Mouse (Mus musculus): ENCODE measurements around the gene Kcnn4. TPM values are rescaled to one million over a fixed set of nuclear protein-coding genes. Genes with fewer than 3 reads are reported as not detected.
A peak's percentile ranks its signal among the peaks of the same experiment; 100 is the strongest.

Kcnn4 gene
- polyA plus RNA-seq, 1 experiment from 2014 or later = 0.09 TPM

DNA sequence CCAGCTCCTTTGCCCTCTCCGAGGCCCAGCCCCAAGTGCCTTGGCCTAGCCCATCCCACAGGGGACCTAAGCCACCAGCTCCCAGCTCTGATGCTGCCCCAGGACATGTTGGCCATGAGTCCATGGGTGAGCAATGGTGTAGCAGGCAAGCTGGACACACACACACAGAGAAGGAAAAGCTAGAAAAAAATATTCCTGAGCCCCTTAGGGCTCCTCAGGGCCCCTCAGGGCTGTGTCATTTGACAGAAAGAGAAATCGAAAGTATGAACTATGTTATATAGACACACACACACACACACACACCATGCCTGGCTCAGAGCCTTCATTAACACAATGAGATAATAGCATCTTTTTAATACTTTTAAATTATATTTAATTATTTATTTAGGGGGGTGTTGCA, 10.3 kb downstream of the Kcnn4 start:
- 79% methylated on average over 2 of the region's 2 CpGs for WGBS
- Histone ChIP-seq H3K4me1 (ENCODE audit: control insufficient read depth, insufficient read depth, low read length) (0 out of 2 replicates have a peak, but pooled peaks cover 3% of the 10 kb centered on the region), H3K27me3 (replicated peaks; ENCODE audit: control insufficient read depth, insufficient read depth, low read length) (no peaks in the 10 kb centered on the region; the same call in 1 of the 2 replicates), H3K9ac (ENCODE audit: low read length) (no peak overlapping the region), H3K9me3 (replicated peaks; ENCODE audit: control insufficient read depth, low read length) (no peaks in the 10 kb centered on the region), H3K27ac (ENCODE audit: low read depth, low read length) (no peak overlapping the region), H3K36me3 (ENCODE audit: control insufficient read depth, insufficient read depth, low read length) (no peaks in the 10 kb centered on the region), H3K4me2 (ENCODE audit: low read length) (no peak overlapping the region), H3K4me3 (ENCODE audit: low read depth, low read length) (no peak overlapping the region)
- DNase-seq (ENCODE audit: low spot score) = no peak
- ATAC-seq = no peak

DNA sequence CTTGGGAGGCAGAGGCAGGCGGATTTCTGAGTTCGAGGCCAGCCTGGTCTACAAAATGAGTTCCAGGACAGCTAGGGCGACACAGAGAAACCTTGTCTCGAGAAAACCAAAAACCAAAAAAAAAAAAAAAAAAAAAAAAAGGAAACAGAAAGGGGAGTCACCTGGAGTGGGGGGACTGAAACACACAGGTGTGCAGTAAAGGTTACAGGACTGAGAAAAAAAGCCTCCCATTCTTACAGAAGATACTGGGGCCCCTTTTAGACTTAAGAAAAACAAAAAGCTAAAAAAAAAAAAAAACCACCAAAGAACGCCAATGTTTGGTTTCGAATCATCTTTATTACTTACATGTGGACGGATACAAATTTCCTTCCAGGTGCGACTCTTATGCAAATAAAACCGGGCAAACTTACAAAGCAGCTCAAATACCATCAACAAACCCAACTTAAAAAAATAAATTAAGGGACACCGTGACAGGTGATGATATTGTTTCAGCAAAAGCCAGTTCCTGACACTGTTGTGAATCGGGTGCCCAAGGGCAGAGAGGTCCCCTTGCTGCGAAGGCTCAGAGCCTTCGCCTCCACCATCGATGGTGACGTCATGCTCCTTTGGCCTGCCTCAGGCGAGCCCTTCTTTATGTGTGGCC, 12.8 kb downstream of the Kcnn4 start:
- Histone ChIP-seq H3K27me3 (replicated peaks; ENCODE audit: control insufficient read depth, insufficient read depth, low read length) (no peaks in the 10 kb centered on the region), H3K9ac (ENCODE audit: low read length) (no peak overlapping the region), H3K4me2 (ENCODE audit: low read length) (no peak overlapping the region), H3K9me3 (replicated peaks; ENCODE audit: control insufficient read depth, low read length) (no peaks in the 10 kb centered on the region), H3K36me3 (ENCODE audit: control insufficient read depth, insufficient read depth, low read length) (no peaks in the 10 kb centered on the region), H3K4me3 (ENCODE audit: low read depth, low read length) (no peak overlapping the region), H3K4me1 (ENCODE audit: control insufficient read depth, insufficient read depth, low read length) (no peaks in the 10 kb centered on the region), H3K27ac (ENCODE audit: low read depth, low read length) (no peak overlapping the region)
- ATAC-seq = no peak
- WGBS = 79% methylated on average over 16 of the region's 16 CpGs
- no peak for DNase-seq (ENCODE audit: low spot score)

DNA sequence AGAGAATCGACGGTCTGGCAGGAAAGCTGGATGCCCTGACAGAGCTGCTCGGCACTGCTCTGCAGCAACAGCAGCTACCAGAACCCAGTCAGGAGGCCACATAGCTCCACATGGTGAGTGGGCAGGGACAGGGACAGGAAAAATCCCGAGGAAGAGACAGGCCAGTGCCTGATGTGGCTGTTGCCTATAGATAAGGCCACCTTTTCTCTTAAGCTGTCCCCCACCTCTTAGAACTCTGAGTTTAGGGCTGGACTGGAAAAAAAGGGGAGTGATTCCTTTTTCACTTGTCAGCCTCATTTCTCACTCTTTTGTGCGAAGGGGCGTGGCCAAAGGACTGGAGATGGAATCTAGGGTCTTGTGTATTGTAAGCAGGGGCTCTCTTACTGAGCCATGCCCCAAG, 14.0 kb downstream of the Kcnn4 start:
- no peak for DNase-seq (ENCODE audit: low spot score)
- H3K27ac ChIP-seq (ENCODE audit: low read depth, low read length) = no peak overlapping the region
- H3K4me1 ChIP-seq (ENCODE audit: control insufficient read depth, insufficient read depth, low read length) = no peaks in the 10 kb centered on the region
- H3K4me2 ChIP-seq (ENCODE audit: low read length) = no peak overlapping the region
- H3K9ac ChIP-seq (ENCODE audit: low read length) = no peak overlapping the region
- H3K9me3 ChIP-seq (replicated peaks; ENCODE audit: control insufficient read depth, low read length) = no peaks in the 10 kb centered on the region
- no peaks in the 10 kb centered on the region for H3K27me3 ChIP-seq (replicated peaks; ENCODE audit: control insufficient read depth, insufficient read depth, low read length)
- ATAC-seq = no peak
- H3K4me3 ChIP-seq (ENCODE audit: low read depth, low read length) = no peak overlapping the region
- H3K36me3 ChIP-seq (ENCODE audit: control insufficient read depth, insufficient read depth, low read length) = no peaks in the 10 kb centered on the region
- WGBS = 68% methylated on average over 6 of the region's 6 CpGs

DNA sequence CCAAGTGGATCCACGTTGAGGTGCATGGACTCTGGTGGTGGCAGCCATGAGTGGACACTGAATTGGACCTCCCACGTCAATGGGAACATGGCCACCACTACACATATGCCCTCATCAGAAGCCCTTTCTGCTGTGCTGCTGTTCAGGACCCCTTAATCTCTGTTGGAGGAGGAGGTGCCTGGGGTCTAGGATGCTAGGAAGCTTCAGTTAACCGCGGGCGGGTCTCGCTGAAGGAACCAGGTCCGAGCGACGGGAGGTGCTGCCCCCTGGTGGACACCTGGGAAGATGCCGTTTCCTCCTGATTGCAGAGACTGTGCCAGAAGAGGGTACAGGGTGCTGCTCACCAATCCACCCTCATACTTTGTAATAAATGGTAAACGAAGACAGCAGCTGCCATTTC, 14.8 kb downstream of the Kcnn4 start:
- peak; percentile 60; the same call in 1 of the 2 replicates for ATAC-seq

DNA sequence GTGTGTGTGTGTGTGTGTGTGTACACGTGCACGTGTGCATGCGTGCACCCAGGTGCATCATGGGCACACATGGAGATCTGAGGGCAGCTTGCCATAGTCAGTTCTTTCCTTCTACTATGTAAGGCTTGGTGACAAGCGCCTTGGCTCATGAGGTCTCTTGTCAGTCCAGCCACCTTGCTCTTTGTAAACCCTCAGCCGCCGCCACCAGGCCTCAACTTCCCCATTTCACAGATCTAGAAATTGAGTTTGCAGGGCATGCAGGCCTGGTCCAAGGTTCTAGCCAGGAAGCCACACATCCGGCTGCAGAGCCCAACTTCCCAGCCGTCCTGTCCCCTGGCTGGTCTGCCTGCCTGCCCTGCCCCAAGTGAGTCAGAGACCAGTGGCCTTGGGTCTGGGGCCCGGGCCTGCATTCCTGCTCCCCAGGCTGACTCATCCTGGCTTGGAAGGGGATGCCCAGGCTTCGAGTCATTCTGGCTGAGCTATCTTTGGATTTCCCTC, 17.0 kb downstream of the Kcnn4 start:
- Histone ChIP-seq H3K27ac (ENCODE audit: low read depth, low read length) (no peak overlapping the region), H3K4me1 (ENCODE audit: control insufficient read depth, insufficient read depth, low read length) (no peaks in the 10 kb centered on the region), H3K36me3 (ENCODE audit: control insufficient read depth, insufficient read depth, low read length) (no peaks in the 10 kb centered on the region), H3K9me3 (replicated peaks; ENCODE audit: control insufficient read depth, low read length) (no peaks in the 10 kb centered on the region), H3K4me2 (ENCODE audit: low read length) (no peak overlapping the region), H3K4me3 (ENCODE audit: low read depth, low read length) (no peak overlapping the region), H3K9ac (ENCODE audit: low read length) (no peak overlapping the region), H3K27me3 (replicated peaks; ENCODE audit: control insufficient read depth, insufficient read depth, low read length) (no peaks in the 10 kb centered on the region)
- DNase-seq (ENCODE audit: low spot score) = no peak
- 88% methylated on average over 10 of the region's 10 CpGs for WGBS
- ATAC-seq = no peak

More for the DNA sequence above, 14.8 kb downstream of the Kcnn4 start:
- Histone ChIP-seq H3K36me3 (ENCODE audit: control insufficient read depth, insufficient read depth, low read length) (no peaks in the 10 kb centered on the region), H3K27me3 (replicated peaks; ENCODE audit: control insufficient read depth, insufficient read depth, low read length) (no peaks in the 10 kb centered on the region), H3K4me2 (ENCODE audit: low read length) (peak overlapping the region; percentile 23; the same call in 1 of the 2 replicates), H3K4me3 (ENCODE audit: low read depth, low read length) (no peak overlapping the region), H3K9ac (ENCODE audit: low read length) (no peak overlapping the region; the same call in 1 of the 2 replicates), H3K9me3 (replicated peaks; ENCODE audit: control insufficient read depth, low read length) (no peaks in the 10 kb centered on the region), H3K4me1 (ENCODE audit: control insufficient read depth, insufficient read depth, low read length) (no peaks in the 10 kb centered on the region), H3K27ac (ENCODE audit: low read depth, low read length) (no peak overlapping the region)
- 7% methylated on average over 11 of the region's 11 CpGs for WGBS
- DNase-seq (ENCODE audit: low spot score) = peak; percentile 76

DNA sequence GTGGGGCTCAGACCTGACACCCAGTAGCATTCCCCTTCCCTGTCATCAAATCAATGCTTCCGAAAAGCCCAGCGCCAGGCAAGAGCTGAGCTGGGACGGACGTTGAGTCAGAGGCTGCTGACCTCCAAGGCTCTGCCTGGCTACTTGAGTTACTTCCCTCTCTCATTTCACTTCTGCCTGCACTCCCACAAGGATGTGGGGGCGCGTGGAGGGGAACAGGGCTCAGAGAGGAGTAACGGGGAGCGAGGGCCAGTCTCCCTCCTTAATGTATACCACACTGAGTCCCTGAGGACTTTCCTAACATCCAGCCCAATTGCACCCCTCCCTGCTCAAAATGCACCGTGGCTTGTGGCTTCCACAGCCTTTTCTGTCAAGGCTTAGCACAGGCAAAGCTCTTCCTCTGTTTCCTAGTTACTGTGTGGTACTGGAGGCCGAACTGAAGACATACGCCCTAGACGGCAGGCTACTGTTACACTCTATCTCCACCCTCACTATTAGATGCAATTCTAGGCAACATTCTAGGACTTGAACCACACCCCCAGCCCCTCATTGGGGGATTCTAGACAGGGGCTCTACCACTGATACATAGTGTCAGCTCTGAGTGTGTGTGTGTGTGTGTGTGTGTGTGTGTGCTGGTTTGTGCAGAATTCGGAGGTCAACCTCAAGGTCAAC, 19.6 kb downstream of the Kcnn4 start:
- DNase-seq (ENCODE audit: low spot score) (no peak), ATAC-seq (no peak)
- H3K9ac ChIP-seq (ENCODE audit: low read length) = no peak overlapping the region

DNA sequence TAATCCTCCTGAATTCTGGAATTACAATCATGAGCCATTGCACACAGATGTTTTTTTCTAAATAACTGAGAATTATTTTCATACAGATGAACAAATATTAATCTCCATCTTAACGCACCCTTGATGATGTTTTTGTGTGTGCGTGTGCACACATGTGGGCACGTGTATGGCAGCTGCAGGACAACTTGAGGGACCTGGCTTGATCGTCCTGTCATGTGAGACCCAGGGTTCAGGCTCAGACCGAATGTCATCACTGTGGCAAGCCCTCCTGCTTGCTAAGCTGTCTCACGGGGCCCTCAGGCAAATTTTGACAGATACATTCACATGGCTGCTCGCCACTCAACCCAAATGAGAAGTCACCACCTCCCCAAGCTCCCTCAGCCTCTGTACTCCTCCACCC, 20.4 kb downstream of the Kcnn4 start:
- WGBS = 67% methylated on average over 7 of the region's 7 CpGs
- H3K4me3 ChIP-seq (ENCODE audit: low read depth, low read length) = no peak overlapping the region
- H3K9ac ChIP-seq (ENCODE audit: low read length) = no peak overlapping the region
- H3K27ac ChIP-seq (ENCODE audit: low read depth, low read length) = no peak overlapping the region
- no peaks in the 10 kb centered on the region for H3K9me3 ChIP-seq (replicated peaks; ENCODE audit: control insufficient read depth, low read length)
- no peaks in the 10 kb centered on the region for H3K36me3 ChIP-seq (ENCODE audit: control insufficient read depth, insufficient read depth, low read length)
- ATAC-seq (no peak), DNase-seq (ENCODE audit: low spot score) (no peak)
- H3K4me1 ChIP-seq (ENCODE audit: control insufficient read depth, insufficient read depth, low read length) = no peaks in the 10 kb centered on the region
- no peak overlapping the region for H3K4me2 ChIP-seq (ENCODE audit: low read length)
- H3K27me3 ChIP-seq (replicated peaks; ENCODE audit: control insufficient read depth, insufficient read depth, low read length) = no peaks in the 10 kb centered on the region

More for the DNA sequence above, 19.6 kb downstream of the Kcnn4 start:
- WGBS = 74% methylated on average over 13 of the region's 13 CpGs
- H3K9me3 ChIP-seq (replicated peaks; ENCODE audit: control insufficient read depth, low read length) = no peaks in the 10 kb centered on the region
- no peaks in the 10 kb centered on the region for H3K36me3 ChIP-seq (ENCODE audit: control insufficient read depth, insufficient read depth, low read length)
- no peak overlapping the region for H3K4me2 ChIP-seq (ENCODE audit: low read length)
- H3K4me1 ChIP-seq (ENCODE audit: control insufficient read depth, insufficient read depth, low read length) = no peaks in the 10 kb centered on the region
- H3K4me3 ChIP-seq (ENCODE audit: low read depth, low read length) = no peak overlapping the region
- H3K27me3 ChIP-seq (replicated peaks; ENCODE audit: control insufficient read depth, insufficient read depth, low read length) = no peaks in the 10 kb centered on the region
- no peak overlapping the region for H3K27ac ChIP-seq (ENCODE audit: low read depth, low read length)

DNA sequence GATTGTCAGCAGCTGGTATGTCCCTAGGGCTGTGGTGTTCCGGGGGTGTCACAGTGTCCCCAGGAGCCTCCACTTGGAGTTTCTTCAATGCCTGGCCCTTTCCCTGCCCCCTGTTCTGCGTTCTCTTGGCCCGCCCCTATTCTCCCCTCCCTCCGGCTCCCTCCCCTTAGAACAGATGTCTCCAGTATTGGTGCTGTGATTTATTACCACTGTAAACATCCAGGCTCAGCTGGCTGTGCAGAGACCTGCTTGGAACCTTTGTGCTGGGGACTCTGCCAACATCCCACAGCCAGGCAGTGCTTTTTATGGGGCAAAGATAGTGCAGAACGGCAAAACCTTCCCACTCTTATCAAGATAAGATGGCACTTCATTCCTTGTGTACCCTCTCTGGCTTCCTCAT, 21.0 kb downstream of the Kcnn4 start:
- Histone ChIP-seq H3K27me3 (replicated peaks; ENCODE audit: control insufficient read depth, insufficient read depth, low read length) (no peaks in the 10 kb centered on the region), H3K4me1 (ENCODE audit: control insufficient read depth, insufficient read depth, low read length) (no peaks in the 10 kb centered on the region), H3K27ac (ENCODE audit: low read depth, low read length) (no peak overlapping the region), H3K36me3 (ENCODE audit: control insufficient read depth, insufficient read depth, low read length) (no peaks in the 10 kb centered on the region), H3K9ac (ENCODE audit: low read length) (no peak overlapping the region), H3K9me3 (replicated peaks; ENCODE audit: control insufficient read depth, low read length) (no peaks in the 10 kb centered on the region), H3K4me3 (ENCODE audit: low read depth, low read length) (no peak overlapping the region), H3K4me2 (ENCODE audit: low read length) (no peak overlapping the region)
- DNase-seq (ENCODE audit: low spot score) = peak; percentile 10
- 54% methylated on average over 5 of the region's 5 CpGs for WGBS
- ATAC-seq = no peak

DNA sequence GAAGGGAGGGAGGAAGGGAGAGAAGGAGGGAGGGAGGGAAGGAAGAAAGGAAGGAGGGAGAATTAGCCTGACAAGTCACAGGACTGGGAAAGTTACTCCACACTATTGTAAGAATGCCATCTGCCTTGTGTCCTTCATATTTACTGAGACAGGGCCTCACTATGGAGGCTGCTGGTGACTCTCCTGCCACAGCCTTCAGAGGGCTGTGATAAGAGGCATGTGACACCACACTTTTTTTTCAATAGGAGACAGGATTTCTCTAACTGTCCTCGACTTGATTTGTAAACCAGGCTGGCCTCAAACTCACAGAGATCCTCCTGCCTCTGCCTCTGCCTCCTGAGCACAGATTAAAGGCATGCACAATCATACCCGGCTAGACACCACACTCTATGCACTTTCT, 21.6 kb downstream of the Kcnn4 start:
- Histone ChIP-seq H3K9me3 (replicated peaks; ENCODE audit: control insufficient read depth, low read length) (no peaks in the 10 kb centered on the region), H3K27me3 (replicated peaks; ENCODE audit: control insufficient read depth, insufficient read depth, low read length) (no peaks in the 10 kb centered on the region), H3K4me2 (ENCODE audit: low read length) (no peak overlapping the region), H3K9ac (ENCODE audit: low read length) (no peak overlapping the region), H3K36me3 (ENCODE audit: control insufficient read depth, insufficient read depth, low read length) (no peaks in the 10 kb centered on the region), H3K4me3 (ENCODE audit: low read depth, low read length) (no peak overlapping the region), H3K27ac (ENCODE audit: low read depth, low read length) (no peak overlapping the region), H3K4me1 (ENCODE audit: control insufficient read depth, insufficient read depth, low read length) (no peaks in the 10 kb centered on the region)
- ATAC-seq = no peak
- WGBS = 66% methylated on average over 2 of the region's 2 CpGs
- DNase-seq (ENCODE audit: low spot score) = no peak
